Mouse (Mus musculus) midbrain, embryonic 13.5 days (tissue): ENCODE measurements at regions not wholly inside any gene's neighbourhood (a gene's known extent, or its start where the extent isn't known, plus 50 kb on each side); places are given as distances from the start of the nearest gene placed in this dataset.
"Not testable (repeated sequence)": the region's sequence is repeated elsewhere in the genome, so short reads cannot be mapped to it uniquely, and the experiment has no call there.

Source experiments
- ATAC-seq: fragments of 200-750 bp; cut with Nextera tagmentation; 2 replicates; pipeline ENCODE4 v1.8.0; 2017; ENCODE audit warnings: mild to moderate bottlenecking, moderate TSS enrichment, moderate library complexity
- H3K27ac ChIP-seq: fragments of 300-500 bp; sonication (generic); 2 replicates; pipeline ENCODE4 v1.5.1; 2015; ENCODE audit warnings: inconsistent platforms, mild to moderate bottlenecking, moderate library complexity
- H3K27me3 ChIP-seq: fragments of 300-500 bp; sonication (generic); 2 replicates; pipeline ENCODE4 v1.6.1; 2015; ENCODE audit warnings: mild to moderate bottlenecking, inconsistent platforms
- H3K36me3 ChIP-seq: fragments of 300-500 bp; sonication (generic); 2 replicates; pipeline ENCODE4 v1.6.1; 2015; ENCODE audit warnings: mild to moderate bottlenecking, inconsistent platforms
- H3K4me1 ChIP-seq: fragments of 300-500 bp; sonication (generic); replicated peaks from 2 replicates; pipeline ENCODE4 v1.6.1; 2015; ENCODE audit warnings: inconsistent platforms
- H3K4me2 ChIP-seq: fragments of 300-500 bp; sonication (generic); replicated peaks from 2 replicates; pipeline ENCODE4 v1.6.1; 2015; ENCODE audit warnings: moderate library complexity, mild to moderate bottlenecking, inconsistent platforms
- H3K4me3 ChIP-seq: fragments of 300-500 bp; sonication (generic); replicated peaks from 2 replicates; pipeline ENCODE4 v1.5.1; 2015; ENCODE audit warnings: mild to moderate bottlenecking, inconsistent platforms
- H3K9ac ChIP-seq: fragments of 300-500 bp; sonication (generic); replicated peaks from 2 replicates; pipeline ENCODE4 v1.6.1; 2015; ENCODE audit warnings: mild to moderate bottlenecking, inconsistent platforms
- H3K9me3 ChIP-seq: fragments of 300-500 bp; sonication (generic); 2 replicates; pipeline ENCODE4 v1.6.1; 2016; ENCODE audit warnings: mild to moderate bottlenecking, inconsistent platforms
- WGBS: fragments of 180-500 bp; shearing (Covaris S2); methylation state at CpG from one replicate; pipeline ENCODE4 v1.1.7; 2015; 5-methylcytosine and 5-hydroxymethylcytosine counted together

GRCm38 (mm10) chr10:15046285-15046684 is 328.3 kb upstream of the Gje1 start:
- ATAC-seq, result no peak
- Histone ChIP-seq H3K4me3 (no peak overlapping the region), H3K4me2 (no peak overlapping the region), H3K9me3 (no peaks in the 10 kb centered on the region), H3K36me3 (no peaks in the 10 kb centered on the region), H3K27me3 (no peaks in the 10 kb centered on the region), H3K27ac (no peak overlapping the region), H3K4me1 (no peaks in the 10 kb centered on the region), H3K9ac (no peak overlapping the region)
- WGBS, result 71% methylated on average over 4 of the region's 4 CpGs

- ATAC-seq, result no peak
These were observed 319.6 kb upstream of the Gje1 start for GRCm38 (mm10) chr10:15037571-15037970.

GRCm38 (mm10) chr10:15031517-15031916 is 313.5 kb upstream of the Gje1 start:
- Histone ChIP-seq H3K4me1 (no peaks in the 10 kb centered on the region), H3K27ac (no peak overlapping the region), H3K27me3 (no peaks in the 10 kb centered on the region), H3K9ac (no peak overlapping the region), H3K36me3 (no peaks in the 10 kb centered on the region), H3K9me3 (no peaks in the 10 kb centered on the region), H3K4me3 (no peak overlapping the region), H3K4me2 (no peak overlapping the region)
- 61% methylated on average over 1 of the region's 1 CpGs for WGBS
- ATAC-seq, result no peak

More at GRCm38 (mm10) chr10:15037571-15037970, 319.6 kb upstream of the Gje1 start:
- Histone ChIP-seq H3K36me3 (no peaks in the 10 kb centered on the region), H3K4me3 (no peak overlapping the region), H3K9ac (no peak overlapping the region), H3K4me1 (no peaks in the 10 kb centered on the region), H3K4me2 (no peak overlapping the region), H3K9me3 (no peaks in the 10 kb centered on the region), H3K27ac (no peak overlapping the region), H3K27me3 (no peaks in the 10 kb centered on the region)
- 83% methylated on average over 3 of the region's 3 CpGs for WGBS

GRCm38 (mm10) chr10:15029151-15029550 is 311.1 kb upstream of the Gje1 start:
- Histone ChIP-seq H3K27ac (no peak overlapping the region), H3K4me3 (no peak overlapping the region), H3K9me3 (no peaks in the 10 kb centered on the region), H3K4me1 (no peaks in the 10 kb centered on the region), H3K9ac (no peak overlapping the region), H3K36me3 (no peaks in the 10 kb centered on the region), H3K4me2 (no peak overlapping the region), H3K27me3 (no peaks in the 10 kb centered on the region)
- no peak for ATAC-seq

- no peak for ATAC-seq
- Histone ChIP-seq H3K9me3 (no peaks in the 10 kb centered on the region), H3K4me1 (no peaks in the 10 kb centered on the region), H3K27me3 (no peaks in the 10 kb centered on the region), H3K27ac (no peak overlapping the region), H3K4me3 (no peak overlapping the region), H3K9ac (no peak overlapping the region), H3K36me3 (no peaks in the 10 kb centered on the region), H3K4me2 (no peak overlapping the region)
- 88% methylated on average over 4 of the region's 4 CpGs for WGBS
These were observed 295.9 kb upstream of the Gje1 start for GRCm38 (mm10) chr10:15013919-15014318.

- WGBS, result 89% methylated on average over 2 of the region's 2 CpGs
- Histone ChIP-seq H3K36me3 (no peaks in the 10 kb centered on the region), H3K4me3 (no peak overlapping the region), H3K9me3 (no peaks in the 10 kb centered on the region), H3K27ac (no peak overlapping the region), H3K9ac (no peak overlapping the region), H3K4me1 (no peaks in the 10 kb centered on the region), H3K4me2 (no peak overlapping the region), H3K27me3 (no peaks in the 10 kb centered on the region)
- no peak for ATAC-seq
These were observed 278.4 kb upstream of the Gje1 start for GRCm38 (mm10) chr10:14996374-14996773.

- no peak overlapping the region for H3K27ac ChIP-seq
- H3K27me3 ChIP-seq, result no peaks in the 10 kb centered on the region
- no peaks in the 10 kb centered on the region for H3K36me3 ChIP-seq
- no peaks in the 10 kb centered on the region for H3K4me1 ChIP-seq
- ATAC-seq, result 0 out of 2 replicates have a peak, but pooled peaks have one; percentile 34
- no peaks in the 10 kb centered on the region for H3K9me3 ChIP-seq
- no peak overlapping the region for H3K9ac ChIP-seq
- no peak overlapping the region for H3K4me3 ChIP-seq
- no peak overlapping the region for H3K4me2 ChIP-seq
These were observed 271.7 kb upstream of the Gje1 start for GRCm38 (mm10) chr10:14989601-14990140.

- H3K4me1 ChIP-seq, H3K4me2 ChIP-seq, ATAC-seq, H3K4me3 ChIP-seq, H3K27me3 ChIP-seq, H3K9me3 ChIP-seq, H3K36me3 ChIP-seq, H3K9ac ChIP-seq, H3K27ac ChIP-seq: not testable (repeated sequence)
- 34% methylated on average over 2 of the region's 2 CpGs for WGBS
These were observed 268.6 kb upstream of the Gje1 start for GRCm38 (mm10) chr10:14986566-14986965.

- H3K4me2 ChIP-seq, result no peak overlapping the region
- WGBS, result 72% methylated on average over 4 of the region's 4 CpGs
- no peaks in the 10 kb centered on the region for H3K27me3 ChIP-seq
- no peaks in the 10 kb centered on the region for H3K36me3 ChIP-seq
- ATAC-seq, result no peak
- H3K27ac ChIP-seq, result no peak overlapping the region
- no peaks in the 10 kb centered on the region for H3K9me3 ChIP-seq
- no peak overlapping the region for H3K4me3 ChIP-seq
- no peaks in the 10 kb centered on the region for H3K4me1 ChIP-seq
- no peak overlapping the region for H3K9ac ChIP-seq
These were observed 260.2 kb upstream of the Gje1 start for GRCm38 (mm10) chr10:14978093-14978755.

- H3K4me3 ChIP-seq, result no peak overlapping the region
- H3K4me1 ChIP-seq, result no peaks in the 10 kb centered on the region
- no peaks in the 10 kb centered on the region for H3K27me3 ChIP-seq
- no peak for ATAC-seq
- H3K4me2 ChIP-seq, result no peak overlapping the region
- H3K36me3 ChIP-seq, result no peaks in the 10 kb centered on the region
- no peak overlapping the region for H3K27ac ChIP-seq
- H3K9ac ChIP-seq, result no peak overlapping the region
- 59% methylated on average over 2 of the region's 2 CpGs for WGBS
- no peaks in the 10 kb centered on the region for H3K9me3 ChIP-seq
These were observed 259.4 kb upstream of the Gje1 start for GRCm38 (mm10) chr10:14977268-14978000.

- Histone ChIP-seq H3K36me3 (no peaks in the 10 kb centered on the region), H3K4me1 (no peaks in the 10 kb centered on the region)
- ATAC-seq, result no peak
These were observed 251.7 kb upstream of the Gje1 start for GRCm38 (mm10) chr10:14969726-14970125.

GRCm38 (mm10) chr10:14967645-14968044 is 249.6 kb upstream of the Gje1 start:
- Histone ChIP-seq H3K4me3 (no peak overlapping the region), H3K9me3 (no peaks in the 10 kb centered on the region), H3K27me3 (no peaks in the 10 kb centered on the region), H3K36me3 (no peaks in the 10 kb centered on the region), H3K27ac (no peak overlapping the region), H3K9ac (no peak overlapping the region), H3K4me1 (no peaks in the 10 kb centered on the region), H3K4me2 (no peak overlapping the region)
- ATAC-seq, result no peak
- WGBS, result 52% methylated on average over 1 of the region's 1 CpGs

More at GRCm38 (mm10) chr10:14969726-14970125, 251.7 kb upstream of the Gje1 start:
- Histone ChIP-seq H3K27ac (no peak overlapping the region), H3K27me3 (no peaks in the 10 kb centered on the region), H3K9me3 (no peaks in the 10 kb centered on the region), H3K4me3 (no peak overlapping the region), H3K9ac (no peak overlapping the region), H3K4me2 (no peak overlapping the region)
